Mouse (Mus musculus) G1E (cell line): ENCODE data around the gene Scfd2.

Experiments
- CTCF ChIP-seq: IDR thresholded peaks from 2 replicates; pipeline ENCODE4 v1.5.1; 2012; ENCODE audit warnings: low read depth, low read length, inconsistent platforms, mixed read lengths
- GATA1 ChIP-seq: IDR thresholded peaks from 2 replicates; pipeline ENCODE4 v1.6.1; 2012; ENCODE audit warnings: borderline replicate concordance, low read length, inconsistent platforms, mixed read lengths
- GATA2 ChIP-seq: IDR thresholded peaks from 2 replicates; pipeline ENCODE4 v1.6.1; 2012; ENCODE audit warnings: low read depth, low read length, inconsistent platforms, borderline replicate concordance
- POLR2AphosphoS5 ChIP-seq: IDR thresholded peaks from 2 replicates; pipeline ENCODE4 v1.6.1; 2012; ENCODE audit warnings: low read depth, low read length, inconsistent platforms; ENCODE audit not compliant: insufficient replicate concordance
- TAL1 ChIP-seq: conservative IDR thresholded peaks from 2 replicates; pipeline ENCODE4 v1.6.1; 2012; ENCODE audit warnings: low read depth, low read length, inconsistent platforms, mixed read lengths

GRCm38 (mm10) chr5:74450977-74451376, 80.6 kb downstream of the Scfd2 start:
- TF ChIP-seq CTCF (no peak), GATA1 (no peak), POLR2AphosphoS5 (no peak), GATA2 (no peak), TAL1 (no peak)
